Mouse (Mus musculus) lung, embryonic 15.5 days (tissue): ENCODE data around the gene Vps8. TPM values are rescaled to one million over a fixed set of nuclear protein-coding genes. Genes with fewer than 3 reads are reported as not detected.

Source experiments
- ATAC-seq: fragments of 200-750 bp; cut with Nextera tagmentation; 2 replicates; pipeline ENCODE4 v1.8.0; 2017; ENCODE audit warnings: moderate number of reproducible peaks, borderline replicate concordance; ENCODE audit not compliant: low FRiP score, low TSS enrichment; ENCODE audit errors: extremely low read depth
- H3K27ac ChIP-seq: fragments of 300-500 bp; sonication (generic); 2 replicates; pipeline ENCODE4 v1.5.1; 2015; ENCODE audit warnings: moderate library complexity, mild to moderate bottlenecking, inconsistent platforms
- H3K27me3 ChIP-seq: fragments of 300-500 bp; sonication (generic); 2 replicates; pipeline ENCODE4 v1.6.1; 2015; ENCODE audit warnings: inconsistent platforms
- H3K36me3 ChIP-seq: fragments of 300-500 bp; sonication (generic); 2 replicates; pipeline ENCODE4 v1.6.1; 2015; ENCODE audit warnings: inconsistent platforms
- H3K4me1 ChIP-seq: fragments of 300-500 bp; sonication (generic); 2 replicates; pipeline ENCODE4 v1.6.1; 2015; ENCODE audit warnings: inconsistent platforms
- H3K4me2 ChIP-seq: fragments of 300-500 bp; sonication (generic); 2 replicates; pipeline ENCODE4 v1.6.1; 2015; ENCODE audit warnings: inconsistent platforms, mild to moderate bottlenecking, moderate library complexity
- H3K4me3 ChIP-seq: fragments of 300-500 bp; sonication (generic); 2 replicates; pipeline ENCODE4 v1.5.1; 2015; ENCODE audit warnings: mild to moderate bottlenecking, inconsistent platforms
- H3K9ac ChIP-seq: fragments of 300-500 bp; sonication (generic); 2 replicates; pipeline ENCODE4 v1.6.1; 2015; ENCODE audit warnings: inconsistent platforms
- H3K9me3 ChIP-seq: fragments of 300-500 bp; sonication (generic); 2 replicates; pipeline ENCODE4 v1.6.1; 2016; ENCODE audit warnings: inconsistent platforms
- WGBS: fragments of 180-500 bp; shearing (Covaris S2); methylation state at CpG from one replicate; pipeline ENCODE4 v1.1.7; 2015; 5-methylcytosine and 5-hydroxymethylcytosine counted together
- polyA plus RNA-seq: library from polyadenylated mRNA; unstranded; fragments of >200 nt; fragmentation: Nextera tagmentation; extraction: Ambion mirVana; gene quantifications from 2 replicates; pipeline ENCODE4 v1.2.1, GENCODE M21; 2015

Gene Vps8
- polyA plus RNA-seq, 1 experiment from 2014 or later = 14.3 TPM

DNA sequence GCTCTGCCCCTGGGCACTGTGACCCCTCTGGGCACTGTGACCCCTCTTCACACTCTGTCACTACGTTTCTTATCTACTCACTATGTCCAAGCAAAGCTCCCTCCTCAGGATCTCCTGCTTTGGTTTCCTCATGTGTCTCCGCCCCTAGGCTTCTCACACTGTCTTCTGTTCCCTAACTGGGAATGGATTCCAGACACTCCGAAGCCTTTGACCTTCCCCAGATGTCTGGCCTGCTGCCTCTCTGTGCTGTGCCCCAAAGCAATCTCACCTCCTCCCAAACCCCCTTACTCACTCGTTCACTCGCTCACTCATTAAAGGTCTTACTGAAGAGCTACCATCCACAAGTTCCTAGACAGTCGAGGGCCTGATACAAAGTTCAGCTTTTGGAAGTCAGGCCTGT lies 16.8 kb upstream of the Vps8 start:
- H3K4me2 ChIP-seq = no peak overlapping the region
- 52% methylated on average over 6 of the region's 6 CpGs for WGBS
- ATAC-seq = no peak; the same call in 1 of the 2 replicates
- peaks cover 12% of the 10 kb centered on the region; the same call in 1 of the 2 replicates for H3K4me1 ChIP-seq
- no peak overlapping the region for H3K4me3 ChIP-seq
- H3K9ac ChIP-seq = no peak overlapping the region
- H3K36me3 ChIP-seq = no peaks in the 10 kb centered on the region
- H3K9me3 ChIP-seq = no peaks in the 10 kb centered on the region
- no peaks in the 10 kb centered on the region for H3K27me3 ChIP-seq
- no peak overlapping the region for H3K27ac ChIP-seq

DNA sequence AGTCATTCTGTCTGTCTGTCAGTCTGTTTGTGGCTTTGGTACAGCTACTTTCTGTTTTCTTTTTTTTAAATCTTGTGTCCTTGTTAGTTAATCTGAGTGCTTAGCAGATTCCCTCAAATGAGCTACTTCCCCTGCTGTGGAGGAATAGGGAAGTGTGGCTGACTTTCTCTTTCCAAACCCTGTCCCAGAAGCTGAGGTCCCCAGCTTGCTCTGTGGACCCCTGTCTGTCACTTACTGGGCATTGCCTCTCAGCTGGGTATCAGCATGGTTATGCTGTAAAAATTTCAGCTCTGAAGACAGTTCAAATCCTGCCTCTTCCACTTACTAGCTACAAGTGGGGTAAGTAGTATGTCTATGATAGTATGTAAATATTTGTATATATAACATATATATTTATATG lies 11.1 kb upstream of the Vps8 start:
- Histone ChIP-seq H3K27ac (no peak overlapping the region), H3K27me3 (no peaks in the 10 kb centered on the region), H3K9ac (no peak overlapping the region), H3K4me2 (no peak overlapping the region), H3K4me3 (no peak overlapping the region), H3K36me3 (no peaks in the 10 kb centered on the region), H3K9me3 (no peaks in the 10 kb centered on the region), H3K4me1 (no peaks in the 10 kb centered on the region)
- ATAC-seq = no peak

DNA sequence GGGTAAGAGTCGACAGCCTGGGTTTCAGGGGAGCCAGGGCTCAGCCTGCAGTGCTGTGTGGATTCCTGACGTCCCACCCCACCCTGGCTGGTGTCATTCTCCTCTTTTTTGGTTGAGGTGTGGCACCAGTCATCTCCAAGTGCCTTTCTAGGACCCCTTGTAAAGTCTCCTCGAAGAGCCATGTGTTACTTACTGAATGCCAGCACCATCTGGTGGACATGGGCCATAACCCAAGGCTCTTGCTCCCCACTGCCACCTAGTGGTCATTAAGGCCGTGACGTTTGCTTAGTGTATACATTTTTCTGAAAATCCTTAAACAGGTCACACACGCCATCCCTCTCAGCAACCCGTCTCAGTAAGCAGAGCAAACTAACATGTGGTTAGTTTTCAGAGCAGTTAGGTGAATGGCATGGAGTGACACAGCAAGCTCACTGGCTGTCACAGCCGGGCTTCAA lies 10.3 kb upstream of the Vps8 start:
- peak; percentile 59; the same call in 1 of the 2 replicates for ATAC-seq
- Histone ChIP-seq H3K4me1 (no peaks in the 10 kb centered on the region), H3K9me3 (no peaks in the 10 kb centered on the region), H3K27me3 (no peaks in the 10 kb centered on the region), H3K4me2 (no peak overlapping the region), H3K36me3 (no peaks in the 10 kb centered on the region), H3K9ac (no peak overlapping the region), H3K27ac (no peak overlapping the region), H3K4me3 (no peak overlapping the region)
- WGBS = 19% methylated on average over 8 of the region's 8 CpGs

DNA sequence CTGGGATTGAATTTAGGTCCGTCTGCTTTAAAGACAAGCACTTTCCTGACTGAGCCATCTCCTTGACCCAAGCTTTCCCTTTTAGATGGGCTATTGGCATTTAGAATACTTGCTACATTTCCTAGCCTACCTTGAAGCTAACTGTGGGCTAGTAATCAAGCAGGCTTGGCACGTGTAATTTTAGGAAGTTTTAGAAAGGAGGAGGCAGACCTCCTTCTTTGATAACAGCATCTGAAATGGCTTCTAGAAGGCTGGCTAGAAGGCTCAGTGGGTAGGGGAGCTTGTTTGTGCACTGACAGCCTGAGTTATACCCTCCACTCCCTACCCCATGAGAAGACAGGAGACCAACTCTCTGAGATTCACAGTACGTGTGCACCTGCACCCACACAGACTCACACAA lies 9.1 kb upstream of the Vps8 start:
- no peaks in the 10 kb centered on the region for H3K9me3 ChIP-seq

DNA sequence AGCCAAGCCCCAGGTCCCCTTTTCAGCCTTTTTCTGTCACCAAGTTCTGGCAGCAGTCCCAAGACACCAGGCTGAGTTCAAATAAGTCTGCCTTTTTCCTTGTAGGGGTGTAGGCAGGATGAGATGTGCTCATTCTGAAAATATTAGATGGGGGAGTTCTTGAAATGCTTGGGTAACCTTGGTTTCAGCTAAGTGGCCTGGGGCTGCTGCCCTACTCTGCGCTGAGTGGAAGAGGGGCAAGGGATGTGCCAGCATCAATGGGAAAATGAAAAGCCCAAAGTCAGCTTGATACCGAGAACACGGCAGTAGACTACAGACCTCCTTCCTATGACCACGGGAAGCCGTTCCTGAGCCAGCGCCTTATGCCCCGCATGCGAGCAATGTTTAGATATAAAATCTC lies 7.8 kb upstream of the Vps8 start:
- WGBS = 89% methylated on average over 8 of the region's 8 CpGs
- Histone ChIP-seq H3K27ac (no peak overlapping the region), H3K4me1 (no peaks in the 10 kb centered on the region), H3K9me3 (no peaks in the 10 kb centered on the region), H3K9ac (no peak overlapping the region), H3K4me3 (no peak overlapping the region), H3K36me3 (no peaks in the 10 kb centered on the region), H3K4me2 (no peak overlapping the region), H3K27me3 (no peaks in the 10 kb centered on the region)
- ATAC-seq = no peak

More for the DNA sequence above, 9.1 kb upstream of the Vps8 start:
- Histone ChIP-seq H3K27ac (no peak overlapping the region), H3K9ac (no peak overlapping the region), H3K27me3 (no peaks in the 10 kb centered on the region), H3K4me2 (no peak overlapping the region), H3K4me3 (no peak overlapping the region), H3K36me3 (no peaks in the 10 kb centered on the region), H3K4me1 (no peaks in the 10 kb centered on the region)
- 46% methylated on average over 3 of the region's 3 CpGs for WGBS
- no peak for ATAC-seq

DNA sequence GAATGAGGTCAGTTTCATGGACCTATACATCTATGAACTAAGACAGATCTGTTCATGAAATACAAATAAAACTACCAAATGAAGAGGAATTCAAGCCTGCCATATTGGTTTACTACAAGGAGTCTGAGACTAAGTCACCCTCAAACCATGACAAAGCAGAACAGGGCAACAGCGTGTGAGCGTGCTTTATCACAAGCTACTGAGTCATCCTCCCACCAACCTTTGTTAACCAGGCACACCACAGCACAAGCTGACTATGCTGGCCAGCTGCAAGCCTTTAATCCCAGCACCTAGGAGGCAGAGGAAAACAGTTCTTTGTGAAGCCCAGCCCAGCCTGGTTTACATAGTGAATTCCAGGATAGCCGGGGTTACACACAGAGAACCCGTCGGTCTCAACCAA lies 4.9 kb upstream of the Vps8 start:
- Histone ChIP-seq H3K36me3 (no peaks in the 10 kb centered on the region), H3K27me3 (no peaks in the 10 kb centered on the region), H3K27ac (no peak overlapping the region), H3K9ac (no peak overlapping the region), H3K4me3 (no peak overlapping the region), H3K9me3 (no peaks in the 10 kb centered on the region), H3K4me1 (peaks cover 3% of the 10 kb centered on the region; the same call in 1 of the 2 replicates), H3K4me2 (no peak overlapping the region)
- 29% methylated on average over 5 of the region's 5 CpGs for WGBS
- ATAC-seq = no peak

DNA sequence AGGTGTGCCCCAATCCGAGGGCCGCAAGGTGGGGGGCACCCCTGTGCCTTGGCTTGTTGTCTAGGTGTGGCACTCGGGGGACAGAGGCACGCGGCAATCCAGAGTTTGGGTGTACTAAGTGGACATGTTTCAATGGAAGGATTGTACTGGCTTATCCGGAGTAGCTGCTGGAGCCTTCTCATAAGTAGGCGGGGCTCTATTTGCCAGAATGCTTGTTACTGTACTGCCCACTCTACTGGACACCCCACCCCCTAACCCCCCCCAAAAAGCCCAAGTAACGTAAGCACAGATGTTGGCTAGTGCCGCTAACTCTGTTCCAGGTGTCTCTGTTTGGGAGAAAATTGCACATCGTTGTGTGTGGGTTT lies 610 bp downstream of the Vps8 start:
- peak overlapping the region; percentile 83 for H3K9ac ChIP-seq
- peak overlapping the region; percentile 92 for H3K4me2 ChIP-seq
- peak overlapping the region; percentile 83 for H3K4me3 ChIP-seq
- peak; percentile 79 for ATAC-seq
- no peaks in the 10 kb centered on the region for H3K27me3 ChIP-seq
- no peaks in the 10 kb centered on the region for H3K36me3 ChIP-seq
- peak overlapping the region; percentile 86 for H3K27ac ChIP-seq
- peaks cover 11% of the 10 kb centered on the region for H3K4me1 ChIP-seq
- no peaks in the 10 kb centered on the region for H3K9me3 ChIP-seq
- 0% methylated on average over 10 of the region's 10 CpGs for WGBS

DNA sequence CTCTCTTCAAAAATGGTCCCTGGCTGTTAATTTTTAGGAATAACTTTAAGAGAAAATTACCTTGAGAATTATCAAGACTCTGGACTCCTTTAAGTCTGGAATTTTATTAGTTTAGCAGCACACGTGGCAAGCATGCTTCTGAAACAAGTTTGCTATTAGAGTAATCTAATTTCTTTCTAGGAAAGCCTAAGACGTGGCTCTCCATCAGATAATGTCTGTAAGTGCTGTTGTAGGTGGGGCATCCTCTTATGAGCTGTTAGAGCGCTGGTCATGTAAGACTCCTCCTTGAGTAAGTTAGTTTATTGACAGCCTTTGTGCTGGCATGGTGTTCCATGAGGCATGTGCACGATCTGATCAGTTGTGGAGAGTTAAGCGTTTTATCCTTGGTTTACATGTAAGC lies 5.2 kb downstream of the Vps8 start:
- no peak overlapping the region for H3K9ac ChIP-seq
- ATAC-seq = no peak
- whole genome bisulfite sequencing = 52% methylated on average over 5 of the region's 5 CpGs
- H3K4me2 ChIP-seq = no peak overlapping the region
- no peak overlapping the region for H3K4me3 ChIP-seq
- no peaks in the 10 kb centered on the region for H3K9me3 ChIP-seq
- peaks cover 13% of the 10 kb centered on the region for H3K4me1 ChIP-seq
- no peak overlapping the region for H3K27ac ChIP-seq
- H3K36me3 ChIP-seq = no peaks in the 10 kb centered on the region
- no peaks in the 10 kb centered on the region for H3K27me3 ChIP-seq

DNA sequence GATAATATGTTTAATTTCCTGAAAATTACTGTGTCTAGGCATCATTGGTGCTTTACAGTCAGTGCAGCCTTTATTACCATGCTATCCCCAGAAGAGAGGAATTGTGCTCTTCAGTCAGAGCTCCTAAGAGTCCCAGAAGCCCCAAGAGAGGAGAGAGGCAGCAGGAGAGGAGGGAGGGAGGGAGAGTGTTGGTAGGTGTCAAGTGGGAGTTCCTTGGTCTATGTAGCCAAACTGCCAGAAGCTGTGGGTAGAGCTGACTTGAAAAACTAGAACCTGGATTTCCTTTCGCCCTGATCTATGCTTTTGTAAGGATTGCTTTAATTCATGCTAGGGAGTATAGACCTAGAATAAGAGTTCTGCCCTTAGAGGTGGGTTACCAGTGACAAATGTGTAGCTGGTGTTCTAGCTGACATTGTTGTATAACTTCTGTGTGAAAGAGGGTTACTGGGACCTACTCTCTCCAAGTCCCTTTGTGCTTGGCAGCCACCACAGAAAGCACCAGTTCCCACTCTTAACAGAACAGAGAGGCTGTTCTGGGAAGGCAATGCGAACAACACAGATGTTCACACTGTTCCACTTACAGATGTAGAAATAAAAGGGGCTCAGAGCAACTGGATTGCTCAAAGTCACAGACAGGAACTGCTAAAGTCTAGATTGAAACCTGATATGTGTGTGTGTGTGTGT lies 7.6 kb downstream of the Vps8 start:
- no peak overlapping the region for H3K4me3 ChIP-seq
- WGBS = 79% methylated on average over 2 of the region's 2 CpGs
- ATAC-seq = no peak

DNA sequence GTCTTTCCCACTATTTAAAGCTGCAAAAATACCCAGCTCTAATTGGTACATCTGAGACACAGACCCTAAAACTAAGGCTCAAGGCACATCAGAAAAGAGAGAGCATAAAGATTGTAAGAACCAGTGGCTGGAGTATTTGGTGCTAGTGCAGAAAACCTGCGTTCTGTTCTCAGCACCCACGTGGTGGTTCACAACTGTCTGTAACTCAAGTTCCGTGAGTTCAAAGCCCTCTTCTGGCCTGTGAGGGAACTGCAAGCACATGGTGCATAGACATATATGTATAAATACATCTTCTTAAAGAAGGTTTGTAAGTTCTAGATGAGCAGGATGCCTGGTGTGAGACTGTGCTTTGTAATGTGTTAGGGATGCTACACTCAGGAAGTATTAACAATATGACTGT lies 8.7 kb downstream of the Vps8 start:
- peaks cover 5% of the 10 kb centered on the region; the same call in 1 of the 2 replicates for H3K4me1 ChIP-seq
- no peak overlapping the region for H3K4me3 ChIP-seq
- H3K27me3 ChIP-seq = no peaks in the 10 kb centered on the region
- H3K9me3 ChIP-seq = no peaks in the 10 kb centered on the region
- WGBS = 84% methylated on average over 3 of the region's 3 CpGs
- H3K4me2 ChIP-seq = no peak overlapping the region
- H3K27ac ChIP-seq = no peak overlapping the region
- no peak for ATAC-seq
- no peaks in the 10 kb centered on the region for H3K36me3 ChIP-seq
- no peak overlapping the region for H3K9ac ChIP-seq

More for the DNA sequence above, 7.6 kb downstream of the Vps8 start:
- Histone ChIP-seq H3K27ac (no peak overlapping the region), H3K9me3 (no peaks in the 10 kb centered on the region), H3K36me3 (no peaks in the 10 kb centered on the region), H3K4me2 (no peak overlapping the region), H3K27me3 (no peaks in the 10 kb centered on the region), H3K4me1 (peaks cover 5% of the 10 kb centered on the region; the same call in 1 of the 2 replicates), H3K9ac (no peak overlapping the region)

DNA sequence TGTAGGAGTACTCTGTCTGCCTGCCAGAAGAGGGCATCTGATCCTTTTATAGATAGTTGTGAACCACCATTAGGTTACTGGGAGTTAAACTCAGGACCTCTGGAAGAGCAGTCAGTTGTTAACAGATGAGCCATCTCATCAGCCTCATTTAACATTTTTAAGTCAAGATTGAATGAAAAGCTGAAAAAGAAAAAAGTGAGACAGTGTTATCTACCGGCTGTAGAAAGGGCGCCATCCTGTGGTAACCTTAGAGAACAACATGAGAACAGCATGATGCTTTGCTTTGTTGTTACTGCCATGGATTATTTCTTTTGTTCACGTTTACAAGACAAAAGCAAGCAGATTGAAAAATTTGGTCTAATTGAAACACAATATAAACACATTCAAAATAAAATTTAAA lies 10.6 kb downstream of the Vps8 start:
- Histone ChIP-seq H3K27ac (no peak overlapping the region), H3K36me3 (peaks cover 7% of the 10 kb centered on the region; the same call in 1 of the 2 replicates), H3K9ac (no peak overlapping the region), H3K4me1 (peaks cover 5% of the 10 kb centered on the region; the same call in 1 of the 2 replicates), H3K9me3 (no peaks in the 10 kb centered on the region), H3K4me3 (no peak overlapping the region), H3K4me2 (no peak overlapping the region), H3K27me3 (no peaks in the 10 kb centered on the region)
- 42% methylated on average over 3 of the region's 3 CpGs for WGBS
- ATAC-seq = no peak

DNA sequence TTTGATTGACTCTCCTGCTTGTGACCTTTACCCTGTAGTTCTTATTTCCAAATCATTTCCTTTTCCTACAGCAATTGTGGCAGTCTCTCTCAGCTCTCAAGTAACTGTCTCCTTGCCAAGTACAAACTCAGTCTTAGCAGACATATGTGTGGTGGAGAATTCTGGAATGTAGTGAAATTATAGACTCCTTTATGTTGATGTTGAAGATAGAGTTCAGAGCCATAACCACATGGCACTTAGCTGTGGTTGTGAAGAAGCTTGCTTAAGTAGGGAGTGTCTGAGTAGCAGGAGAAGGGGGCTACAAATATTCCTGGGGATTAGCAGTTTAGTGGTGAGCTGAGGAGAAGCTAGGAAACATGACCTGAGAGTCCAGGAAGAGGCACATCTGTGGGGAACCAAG lies 18.1 kb downstream of the Vps8 start:
- no peaks in the 10 kb centered on the region for H3K27me3 ChIP-seq
- peaks cover 7% of the 10 kb centered on the region; the same call in 1 of the 2 replicates for H3K36me3 ChIP-seq
- no peak overlapping the region for H3K9ac ChIP-seq
- H3K27ac ChIP-seq = no peak overlapping the region
- H3K9me3 ChIP-seq = no peaks in the 10 kb centered on the region
- no peaks in the 10 kb centered on the region for H3K4me1 ChIP-seq
- no peak for ATAC-seq
- H3K4me2 ChIP-seq = no peak overlapping the region
- H3K4me3 ChIP-seq = no peak overlapping the region
